Mouse (Mus musculus) frontal cortex, postnatal 25 days (tissue): ENCODE measurements around the gene Akt1.

Experiments used
- DNase-seq, 2 experiments: peaks; one replicate each; pipeline ENCODE4 v3.0.0; 2022; ENCODE audit warnings: low spot score in 2 of 2

The Akt1 gene

GRCm38 (mm10) chr12:112674132-112675011, at the start of gene Akt1:
Gene Akt1, minus strand, starts transcription at chr12:112674884.
- no peak for DNase-seq

GRCm38 (mm10) chr12:112724077-112724805, 49.6 kb upstream of the Akt1 start:
- DNase-seq, result peak; percentile 62 to 64

- no peak for DNase-seq
Measured at GRCm38 (mm10) chr12:112723445-112723844, 48.8 kb upstream of the Akt1 start.

GRCm38 (mm10) chr12:112723028-112723330, 48.3 kb upstream of the Akt1 start:
- DNase-seq, result no peak

GRCm38 (mm10) chr12:112722240-112723027, 47.8 kb upstream of the Akt1 start:
- no peak for DNase-seq

GRCm38 (mm10) chr12:112721424-112722239, 46.9 kb upstream of the Akt1 start:
- no peak for DNase-seq

- no peak for DNase-seq
Measured at GRCm38 (mm10) chr12:112720890-112721423, 46.3 kb upstream of the Akt1 start.

GRCm38 (mm10) chr12:112720216-112720615, 45.5 kb upstream of the Akt1 start, which contains the start of gene Cep170b:
Gene Cep170b, plus strand, starts transcription at chr12:112720455.
- DNase-seq, result no peak

- no peak for DNase-seq
Measured at GRCm38 (mm10) chr12:112718995-112719394, 44.3 kb upstream of the Akt1 start.

- no peak for DNase-seq
Measured at GRCm38 (mm10) chr12:112717140-112717539, 42.5 kb upstream of the Akt1 start.

GRCm38 (mm10) chr12:112713984-112714383, 39.3 kb upstream of the Akt1 start:
- no peak for DNase-seq

GRCm38 (mm10) chr12:112707573-112707869, 32.8 kb upstream of the Akt1 start:
- DNase-seq, result no peak

GRCm38 (mm10) chr12:112706704-112707572, 32.3 kb upstream of the Akt1 start:
- peak; percentile 85 to 89 for DNase-seq

GRCm38 (mm10) chr12:112702374-112703320, 28.0 kb upstream of the Akt1 start:
- DNase-seq, result no peak

- DNase-seq, result no peak
Measured at GRCm38 (mm10) chr12:112700522-112700921, 25.8 kb upstream of the Akt1 start.

- DNase-seq, result no peak
Measured at GRCm38 (mm10) chr12:112696806-112697425, 22.2 kb upstream of the Akt1 start.

GRCm38 (mm10) chr12:112694127-112694475, 19.4 kb upstream of the Akt1 start:
- DNase-seq, result no peak
